Mouse (Mus musculus): ENCODE results near the gene 4933421I07Rik. TPM values are rescaled to one million over a fixed set of nuclear protein-coding genes. Genes with fewer than 3 reads are reported as not detected.

Gene 4933421I07Rik
- polyA plus RNA-seq (2012; rRNA removed; ENCODE audit: low replicate concordance): not detected in 2 replicates

GRCm38 (mm10) chr7:42447850-42448249, at the start of gene 4933421I07Rik:
Gene 4933421I07Rik, minus strand, starts transcription at chr7:42448120.

Other genes with a start within 250 kb of the 4933421I07Rik start
- not detected in 2 replicates for gene Vmn2r61, start 188.1 kb downstream of the 4933421I07Rik start, polyA plus RNA-seq (2012; rRNA removed; ENCODE audit: low replicate concordance)
- gene Zfp141, start 57.6 kb upstream of the 4933421I07Rik start, polyA plus RNA-seq (2012; rRNA removed; ENCODE audit: low replicate concordance): 0.17 and 1.1 TPM in 2 replicates
- not detected in 2 replicates for gene Gm21028, start 130.5 kb upstream of the 4933421I07Rik start, polyA plus RNA-seq (2012; rRNA removed; ENCODE audit: low replicate concordance)
- gene Zfp977, start 144.4 kb upstream of the 4933421I07Rik start, polyA plus RNA-seq (2012; rRNA removed; ENCODE audit: low replicate concordance): not detected in 2 replicates
- gene Zfp976, start 194.5 kb upstream of the 4933421I07Rik start, polyA plus RNA-seq (2012; rRNA removed; ENCODE audit: low replicate concordance): 0.05 TPM in 1 of 2 replicates, not detected in the other
- gene Zfp975, start 244.6 kb upstream of the 4933421I07Rik start, polyA plus RNA-seq (2012; rRNA removed; ENCODE audit: low replicate concordance): 0.18 TPM in 1 of 2 replicates, not detected in the other